Mouse (Mus musculus) midbrain, embryonic 11.5 days (tissue): ENCODE measurements around the gene Adamts12. TPM values are rescaled to one million over a fixed set of nuclear protein-coding genes. Genes with fewer than 3 reads are reported as not detected.

Experiments
- ATAC-seq: fragments of 200-750 bp; cut with Nextera tagmentation; 2 replicates; pipeline ENCODE4 v1.8.0; 2017; ENCODE audit warnings: moderate TSS enrichment, moderate library complexity; ENCODE audit not compliant: low FRiP score
- DNase-seq: peaks from one replicate; pipeline ENCODE4 v3.0.0; 2015; ENCODE audit warnings: low spot score; ENCODE audit errors: missing footprints
- H3K27ac ChIP-seq: fragments of 300-500 bp; sonication (generic); 2 replicates; pipeline ENCODE4 v1.5.1; 2014; ENCODE audit warnings: low read depth, low read length
- H3K27me3 ChIP-seq: fragments of 300-500 bp; sonication (generic); 2 replicates; pipeline ENCODE4 v1.6.1; 2014; ENCODE audit warnings: mild to moderate bottlenecking, low read length, moderate library complexity, mixed read lengths; ENCODE audit not compliant: control insufficient read depth, insufficient read depth
- H3K36me3 ChIP-seq: fragments of 300-500 bp; sonication (generic); 2 replicates; pipeline ENCODE4 v1.6.1; 2014; ENCODE audit warnings: mild to moderate bottlenecking, low read length, moderate library complexity, mixed read lengths; ENCODE audit not compliant: control insufficient read depth, insufficient read depth
- H3K4me1 ChIP-seq: fragments of 300-500 bp; sonication (generic); 2 replicates; pipeline ENCODE4 v1.6.1; 2014; ENCODE audit warnings: low read length; ENCODE audit not compliant: control insufficient read depth, insufficient read depth
- H3K4me2 ChIP-seq: fragments of 300-500 bp; sonication (generic); 2 replicates; pipeline ENCODE4 v1.6.1; 2014; ENCODE audit warnings: mild to moderate bottlenecking, moderate library complexity
- H3K4me3 ChIP-seq: fragments of 300-500 bp; sonication (generic); 2 replicates; pipeline ENCODE4 v1.5.1; 2014; ENCODE audit warnings: low read depth, low read length
- H3K9ac ChIP-seq: fragments of 300-500 bp; sonication (generic); 2 replicates; pipeline ENCODE4 v1.6.1; 2014; ENCODE audit warnings: low read length
- H3K9me3 ChIP-seq: fragments of 300-500 bp; sonication (generic); 2 replicates; pipeline ENCODE4 v1.6.1; 2016; ENCODE audit warnings: low read length; ENCODE audit not compliant: control insufficient read depth
- WGBS: fragments of 180-500 bp; shearing (Covaris S2); extraction: QIAGEN DNeasy Blood & Tissue Kit; methylation state at CpG from one replicate; pipeline ENCODE4 v1.1.7; 2014; 5-methylcytosine and 5-hydroxymethylcytosine counted together
- polyA plus RNA-seq: library from polyadenylated mRNA; unstranded; fragments of >200 nt; fragmentation: Nextera tagmentation; extraction: Ambion mirVana; gene quantifications from 2 replicates; pipeline ENCODE4 v1.2.1, GENCODE M21; 2014

Gene Adamts12
- polyA plus RNA-seq, 1 experiment from 2014 or later: 2.9 TPM

GRCm38 (mm10) chr15:11065528-11066171 is 1.1 kb downstream of the Adamts12 start:
- Histone ChIP-seq H3K27ac (0 out of 2 replicates have a peak overlapping the region, but pooled peaks have one; percentile 4), H3K9ac (peak overlapping the region; percentile 47; the same call in 1 of the 2 replicates), H3K9me3 (no peaks in the 10 kb centered on the region), H3K27me3 (no peaks in the 10 kb centered on the region; the same call in 1 of the 2 replicates), H3K4me2 (peak overlapping the region; percentile 47), H3K36me3 (no peaks in the 10 kb centered on the region), H3K4me1 (peaks cover 24% of the 10 kb centered on the region), H3K4me3 (peak overlapping the region; percentile 18)
- 8% methylated on average over 9 of the region's 9 CpGs for WGBS
- ATAC-seq: 0 out of 2 replicates have a peak, but pooled peaks have one; percentile 31
- DNase-seq: peak; percentile 89

- no peaks in the 10 kb centered on the region for H3K36me3 ChIP-seq
- WGBS: 7% methylated on average over 5 of the region's 5 CpGs
- peak overlapping the region; percentile 10; the same call in 1 of the 2 replicates for H3K4me3 ChIP-seq
- H3K9me3 ChIP-seq: no peaks in the 10 kb centered on the region
- 0 out of 2 replicates have a peak overlapping the region, but pooled peaks have one; percentile 4 for H3K27ac ChIP-seq
- H3K9ac ChIP-seq: 0 out of 2 replicates have a peak overlapping the region, but pooled peaks have one; percentile 6
- H3K4me2 ChIP-seq: peak overlapping the region; percentile 47
- H3K27me3 ChIP-seq: no peaks in the 10 kb centered on the region; the same call in 1 of the 2 replicates
- ATAC-seq (0 out of 2 replicates have a peak, but pooled peaks have one; percentile 9), DNase-seq (peak; percentile 94)
- peaks cover 24% of the 10 kb centered on the region for H3K4me1 ChIP-seq
These were observed 1.7 kb downstream of the Adamts12 start for GRCm38 (mm10) chr15:11066299-11066698.

- Histone ChIP-seq H3K4me2 (no peak overlapping the region), H3K9me3 (no peaks in the 10 kb centered on the region), H3K27me3 (no peaks in the 10 kb centered on the region; the same call in 1 of the 2 replicates), H3K36me3 (no peaks in the 10 kb centered on the region), H3K9ac (no peak overlapping the region), H3K4me1 (peaks cover 24% of the 10 kb centered on the region), H3K4me3 (no peak overlapping the region), H3K27ac (no peak overlapping the region)
- ATAC-seq (no peak), DNase-seq (peak; percentile 79)
- WGBS: 91% methylated on average over 7 of the region's 7 CpGs
These were observed 3.3 kb downstream of the Adamts12 start for GRCm38 (mm10) chr15:11067891-11068290.

- no peaks in the 10 kb centered on the region for H3K4me1 ChIP-seq
- ATAC-seq: no peak
- H3K27ac ChIP-seq: no peak overlapping the region
- DNase-seq: peak; percentile 31
- H3K4me3 ChIP-seq: no peak overlapping the region
- H3K9ac ChIP-seq: no peak overlapping the region
- no peaks in the 10 kb centered on the region for H3K9me3 ChIP-seq
- no peak overlapping the region for H3K4me2 ChIP-seq
- H3K27me3 ChIP-seq: no peaks in the 10 kb centered on the region
- WGBS: 66% methylated on average over 3 of the region's 3 CpGs
- H3K36me3 ChIP-seq: no peaks in the 10 kb centered on the region
These were observed 11.3 kb downstream of the Adamts12 start for GRCm38 (mm10) chr15:11075726-11076361.

GRCm38 (mm10) chr15:11082961-11083569 is 18.5 kb downstream of the Adamts12 start:
- Histone ChIP-seq H3K36me3 (no peaks in the 10 kb centered on the region), H3K9me3 (no peaks in the 10 kb centered on the region), H3K4me2 (no peak overlapping the region), H3K4me1 (peaks cover 2% of the 10 kb centered on the region; the same call in 1 of the 2 replicates), H3K9ac (no peak overlapping the region), H3K27ac (no peak overlapping the region), H3K27me3 (no peaks in the 10 kb centered on the region), H3K4me3 (no peak overlapping the region)
- DNase-seq (no peak), ATAC-seq (peak; percentile 79)
- WGBS: 77% methylated on average over 8 of the region's 8 CpGs

- peaks cover 2% of the 10 kb centered on the region; the same call in 1 of the 2 replicates for H3K4me1 ChIP-seq
- no peak for DNase-seq
- 94% methylated on average over 3 of the region's 3 CpGs for WGBS
- no peak overlapping the region for H3K9ac ChIP-seq
- no peak overlapping the region for H3K4me2 ChIP-seq
- H3K9me3 ChIP-seq: no peaks in the 10 kb centered on the region
- no peak for ATAC-seq
- H3K27me3 ChIP-seq: no peaks in the 10 kb centered on the region
- no peak overlapping the region for H3K27ac ChIP-seq
- H3K36me3 ChIP-seq: no peaks in the 10 kb centered on the region
- H3K4me3 ChIP-seq: no peak overlapping the region
These were observed 19.1 kb downstream of the Adamts12 start for GRCm38 (mm10) chr15:11083678-11084077.

GRCm38 (mm10) chr15:11084241-11084992 is 19.8 kb downstream of the Adamts12 start:
- ATAC-seq (no peak), DNase-seq (no peak)
- Histone ChIP-seq H3K36me3 (no peaks in the 10 kb centered on the region), H3K27me3 (no peaks in the 10 kb centered on the region), H3K27ac (no peak overlapping the region), H3K9me3 (no peaks in the 10 kb centered on the region), H3K4me2 (no peak overlapping the region), H3K9ac (no peak overlapping the region), H3K4me1 (peaks cover 2% of the 10 kb centered on the region; the same call in 1 of the 2 replicates), H3K4me3 (no peak overlapping the region)
- WGBS: 46% methylated on average over 9 of the region's 9 CpGs

GRCm38 (mm10) chr15:11084993-11085365 is 20.4 kb downstream of the Adamts12 start:
- peaks cover 2% of the 10 kb centered on the region; the same call in 1 of the 2 replicates for H3K4me1 ChIP-seq
- no peak overlapping the region for H3K4me2 ChIP-seq
- 19% methylated on average over 1 of the region's 1 CpGs for WGBS
- H3K4me3 ChIP-seq: no peak overlapping the region
- H3K27ac ChIP-seq: no peak overlapping the region
- no peaks in the 10 kb centered on the region for H3K36me3 ChIP-seq
- DNase-seq (no peak), ATAC-seq (no peak)
- H3K9ac ChIP-seq: no peak overlapping the region
- H3K27me3 ChIP-seq: no peaks in the 10 kb centered on the region
- no peaks in the 10 kb centered on the region for H3K9me3 ChIP-seq
